Mouse (Mus musculus) erythroblast, adult 5-6 weeks (primary cell): ENCODE data around the gene Nudt4. TPM values are rescaled to one million over a fixed set of nuclear protein-coding genes. Genes with fewer than 3 reads are reported as not detected.

Experiments
- ATAC-seq: replicated peaks from 2 replicates; pipeline ENCODE4 v1.8.0; 2016; ENCODE audit warnings: moderate number of reproducible peaks, mild to moderate bottlenecking, moderate TSS enrichment, inconsistent platforms; ENCODE audit not compliant: poor library complexity, low FRiP score, severe bottlenecking
- total RNA-seq, 2 experiments: library from RNA; stranded (forward) in 1 of 2; stranded (reverse) in 1 of 2; fragments of 150-400 nt in 1 of 2; fragments of 200-764, 138-1000 nt in 1 of 2; gene quantifications; 2 replicates each; pipeline versions ENCODE4 v1.2.3 to v1.2.4; 2015 to 2017; ENCODE audit warnings: low replicate concordance in 2 of 2

The Nudt4 gene
- total RNA-seq, 2 experiments from 2014 or later, result 103 to 135 TPM

DNA sequence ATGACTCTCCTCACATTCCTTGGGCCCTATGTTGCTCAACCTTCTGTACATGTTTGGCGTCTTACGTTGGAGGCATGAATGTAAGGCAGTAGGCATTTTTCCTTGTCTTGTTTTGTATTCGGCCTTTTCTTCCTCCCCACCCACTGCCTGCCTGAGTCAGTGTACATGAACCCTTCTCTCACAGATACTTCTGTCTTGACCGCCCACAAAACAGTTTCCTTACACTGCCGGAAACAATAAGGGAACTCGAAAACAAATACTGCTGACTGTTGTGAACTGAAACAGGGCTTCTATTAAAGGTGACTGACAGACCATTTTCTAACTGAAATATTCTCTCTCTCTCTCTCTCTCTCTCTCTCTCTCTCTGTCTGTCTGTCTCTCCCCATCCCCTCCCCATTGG is 55.2 kb downstream of the Nudt4 start:
- ATAC-seq, result no peak

DNA sequence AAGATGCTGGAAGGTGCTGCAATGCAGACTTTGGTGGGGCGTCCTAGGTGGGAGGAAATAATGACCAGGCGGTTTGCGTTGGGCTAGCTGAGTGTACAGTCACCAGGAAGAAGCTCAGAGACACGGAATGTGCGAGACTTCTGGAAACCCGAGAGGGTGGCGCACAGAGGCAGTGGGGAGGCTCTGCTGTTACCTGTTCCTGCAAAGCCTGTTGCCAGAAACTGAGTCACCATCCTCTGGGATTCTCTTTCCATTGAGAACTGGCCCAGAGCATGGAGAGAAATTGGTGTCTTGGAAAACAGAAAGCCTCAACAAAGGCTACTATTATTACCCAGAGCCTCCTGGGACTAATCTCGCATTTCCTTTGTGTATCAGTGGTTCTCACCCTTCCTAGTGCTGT is 55.8 kb downstream of the Nudt4 start:
- ATAC-seq, result no peak

DNA sequence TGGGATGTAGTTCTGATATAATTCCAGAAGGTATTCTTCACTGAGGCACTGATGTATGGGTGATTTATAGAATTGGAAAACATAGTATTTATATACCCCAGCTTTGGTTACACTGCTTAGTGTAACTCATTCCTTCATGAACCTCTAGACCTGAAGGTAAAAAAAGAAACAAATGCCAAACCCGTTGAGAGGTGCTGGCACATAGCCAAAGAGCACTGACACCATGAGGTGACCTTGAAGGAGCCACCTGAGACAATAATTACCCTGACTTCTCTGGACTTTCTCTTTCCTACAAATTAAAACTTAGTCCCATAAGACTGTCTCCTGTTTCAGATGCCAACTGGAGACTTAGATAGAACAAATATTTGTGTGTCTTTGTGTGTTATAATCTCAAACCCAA is 59.6 kb downstream of the Nudt4 start:
- ATAC-seq, result no peak

DNA sequence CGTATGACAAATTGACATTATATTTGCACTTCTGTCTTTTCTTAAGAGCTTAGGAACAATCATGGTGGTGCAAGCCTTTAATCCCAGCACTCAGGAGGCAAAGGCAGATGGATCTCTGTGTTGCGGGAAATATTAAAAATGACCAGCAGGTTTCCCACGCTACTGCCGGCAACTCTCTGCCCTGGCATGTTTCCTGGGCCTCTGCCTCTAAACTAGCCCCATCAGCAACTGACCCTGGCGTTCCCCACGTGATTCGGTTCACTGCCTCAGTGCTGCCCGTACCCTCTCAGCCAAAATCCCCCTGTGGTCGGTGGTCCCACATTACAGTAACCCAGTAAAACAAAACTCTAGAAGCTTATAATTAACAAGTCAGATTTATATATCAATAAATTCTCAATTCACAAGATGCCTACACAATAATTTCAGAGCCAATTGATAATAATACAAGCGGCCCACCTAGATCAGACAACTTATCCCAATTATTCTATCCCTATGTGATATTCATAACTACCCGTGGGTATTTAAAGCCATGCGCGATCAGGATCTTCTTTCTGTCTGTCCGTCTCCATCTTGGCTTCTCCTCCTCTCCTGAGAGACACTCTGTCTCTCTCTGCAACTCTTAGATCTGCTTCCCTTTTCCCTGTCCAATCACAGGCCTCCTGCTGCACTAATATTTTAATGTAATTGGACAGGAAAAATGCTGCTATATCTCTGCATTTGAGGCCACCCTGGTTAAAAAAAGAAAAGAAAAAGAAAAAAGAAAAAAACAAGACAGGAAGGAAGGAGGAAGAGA is 60.3 kb downstream of the Nudt4 start:
- no peak for ATAC-seq

DNA sequence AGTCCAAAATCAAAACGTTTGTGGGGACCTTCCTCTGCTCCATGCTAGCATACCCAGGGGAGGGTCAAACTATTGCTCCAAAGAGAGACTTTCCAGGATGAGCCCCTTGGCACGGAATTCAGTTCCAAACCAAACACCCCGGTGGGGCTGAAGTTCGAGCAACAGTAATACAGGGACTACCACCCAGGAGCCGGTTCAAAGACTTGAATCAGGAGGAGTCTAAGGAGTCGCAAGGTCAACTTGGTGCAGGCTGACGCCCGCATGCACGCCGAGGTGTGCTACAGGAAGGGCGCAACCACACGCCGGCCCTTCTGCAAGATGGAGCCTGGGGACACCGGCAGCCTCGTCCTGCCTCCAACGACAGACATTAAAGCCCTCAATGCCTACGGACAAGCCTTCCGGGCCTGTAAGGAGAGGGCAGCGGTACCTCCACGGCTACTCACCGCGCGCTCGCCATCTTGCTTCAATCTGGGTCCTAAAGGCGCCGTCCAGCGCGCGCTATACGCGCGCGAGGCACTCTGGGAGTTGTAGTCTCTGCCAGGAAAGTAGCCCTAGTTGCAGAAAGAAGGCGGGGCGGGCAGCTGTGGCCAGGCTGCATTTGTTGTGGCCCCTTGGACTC is 62.4 kb downstream of the Nudt4 start, which contains the start of gene Mrpl42:
Gene Mrpl42 (minus strand): TSS at position 478 of the 619 bp plus-strand sequence.
- ATAC-seq, result peak; percentile 99

DNA sequence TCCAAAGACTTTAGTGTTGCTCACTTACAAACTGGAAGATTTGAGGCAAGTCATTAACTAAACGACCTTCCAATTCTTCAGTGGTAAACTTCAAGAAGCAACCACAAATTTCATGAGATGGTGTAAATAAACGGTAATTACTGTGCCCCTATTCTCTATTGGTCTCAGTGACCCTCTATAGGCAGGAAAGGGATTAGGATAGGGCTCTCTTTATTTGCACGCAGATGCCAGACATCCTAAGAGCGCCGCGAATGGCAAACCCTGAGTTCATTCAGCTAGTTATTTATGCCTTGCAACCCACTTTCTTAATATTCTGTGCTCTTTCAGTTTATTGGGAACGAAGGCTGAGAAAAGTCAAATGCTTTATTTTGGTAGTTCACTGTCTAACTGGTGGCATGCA is 62.9 kb downstream of the Nudt4 start:
- ATAC-seq, result no peak

Other genes with a start within 250 kb of the Nudt4 start
- gene Cradd, start 240.0 kb downstream of the Nudt4 start, total RNA-seq (2015; ENCODE audit: low replicate concordance), result 5.6 and 7.1 TPM in 2 replicates
- 0.09 and 3.8 TPM in 2 replicates for gene Cradd, start 240.0 kb downstream of the Nudt4 start, total RNA-seq (2017; ENCODE audit: low replicate concordance)
- gene Socs2, start 147.0 kb downstream of the Nudt4 start, total RNA-seq (2015; ENCODE audit: low replicate concordance), result not detected in 2 replicates
- not detected in 2 replicates for gene Socs2, start 147.0 kb downstream of the Nudt4 start, total RNA-seq (2017; ENCODE audit: low replicate concordance)
- 29.2 and 61.9 TPM in 2 replicates for gene Mrpl42, start 62.2 kb downstream of the Nudt4 start, total RNA-seq (2015; ENCODE audit: low replicate concordance)
- gene Mrpl42, start 62.2 kb downstream of the Nudt4 start, total RNA-seq (2017; ENCODE audit: low replicate concordance), result 18.5 and 27.3 TPM in 2 replicates
- gene Ube2n, start 49.0 kb downstream of the Nudt4 start, total RNA-seq (2015; ENCODE audit: low replicate concordance), result 139 and 159 TPM in 2 replicates
- 19.4 and 23.5 TPM in 2 replicates for gene Ube2n, start 49.0 kb downstream of the Nudt4 start, total RNA-seq (2017; ENCODE audit: low replicate concordance)
- not detected in 2 replicates for gene Anapc15-ps, start 109.3 kb upstream of the Nudt4 start, total RNA-seq (2015; ENCODE audit: low replicate concordance)
- not detected in 2 replicates for gene Anapc15-ps, start 109.3 kb upstream of the Nudt4 start, total RNA-seq (2017; ENCODE audit: low replicate concordance)